Mouse (Mus musculus) neural tube, embryonic 10.5 days (tissue): ENCODE data around the gene Calml4.

ENCODE experiments used
- DNase-seq: peaks from one replicate; pipeline ENCODE4 v3.0.0-alpha.2; 2017; ENCODE audit warnings: low spot score; ENCODE audit errors: extremely low spot score

Gene Calml4

DNA sequence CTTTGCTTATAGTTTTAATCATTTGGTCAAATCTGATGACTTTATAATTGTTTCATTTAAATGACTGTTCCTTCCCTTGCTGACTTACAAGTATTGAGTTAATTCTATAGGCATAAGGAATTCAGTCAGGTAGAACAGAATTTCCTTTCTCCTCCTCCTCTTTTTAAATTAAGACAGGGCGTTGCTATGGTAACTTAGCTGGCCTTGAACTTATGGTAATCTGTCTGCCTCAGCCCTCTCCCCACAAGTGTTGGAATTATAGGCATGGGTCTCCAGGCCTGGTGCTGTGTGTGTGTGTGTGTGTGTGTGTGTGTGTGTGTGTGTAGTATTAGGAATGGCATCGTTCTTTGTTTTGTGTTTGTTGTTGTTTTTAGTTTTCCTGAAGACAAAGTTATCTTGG is 43.9 kb downstream of the Calml4 start:
- DNase-seq: no peak

DNA sequence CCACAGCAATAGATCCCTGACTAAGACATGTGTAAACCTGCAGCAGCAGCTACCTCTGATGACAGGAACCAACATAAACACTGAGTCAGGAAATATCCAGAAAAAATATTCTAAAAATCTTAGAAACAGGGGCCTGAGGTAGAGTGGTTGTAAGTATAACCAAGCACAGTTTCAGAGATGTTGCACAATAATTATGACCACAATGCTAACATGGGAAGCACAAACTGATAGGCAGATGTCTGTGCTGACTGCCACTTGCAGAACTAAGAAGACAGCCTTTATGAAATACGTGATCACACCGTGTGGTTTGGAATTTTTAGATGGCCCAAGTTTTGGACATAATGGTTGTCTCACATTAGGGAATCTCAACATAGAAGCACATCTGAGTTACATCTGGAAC is 46.0 kb downstream of the Calml4 start:
- no peak for DNase-seq

DNA sequence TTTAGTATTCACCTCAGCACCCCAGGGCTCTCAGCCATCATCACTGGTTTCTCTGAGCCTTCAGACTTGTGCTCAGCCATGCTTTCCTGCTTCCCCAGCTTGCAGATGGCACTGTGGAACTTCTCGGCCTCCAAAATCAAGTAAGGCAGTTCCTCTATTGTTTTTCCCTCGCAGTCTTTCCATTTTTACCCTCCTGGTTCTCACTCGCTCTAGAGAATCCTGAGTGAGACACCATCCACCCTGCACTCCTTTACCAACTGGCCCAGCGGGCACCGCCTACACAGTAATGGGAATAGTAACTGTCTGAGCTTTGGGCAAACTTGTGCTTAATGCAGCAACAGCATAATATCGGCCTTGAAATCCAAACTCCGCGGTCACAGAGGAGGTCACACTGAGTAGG is 47.2 kb downstream of the Calml4 start:
- no peak for DNase-seq

DNA sequence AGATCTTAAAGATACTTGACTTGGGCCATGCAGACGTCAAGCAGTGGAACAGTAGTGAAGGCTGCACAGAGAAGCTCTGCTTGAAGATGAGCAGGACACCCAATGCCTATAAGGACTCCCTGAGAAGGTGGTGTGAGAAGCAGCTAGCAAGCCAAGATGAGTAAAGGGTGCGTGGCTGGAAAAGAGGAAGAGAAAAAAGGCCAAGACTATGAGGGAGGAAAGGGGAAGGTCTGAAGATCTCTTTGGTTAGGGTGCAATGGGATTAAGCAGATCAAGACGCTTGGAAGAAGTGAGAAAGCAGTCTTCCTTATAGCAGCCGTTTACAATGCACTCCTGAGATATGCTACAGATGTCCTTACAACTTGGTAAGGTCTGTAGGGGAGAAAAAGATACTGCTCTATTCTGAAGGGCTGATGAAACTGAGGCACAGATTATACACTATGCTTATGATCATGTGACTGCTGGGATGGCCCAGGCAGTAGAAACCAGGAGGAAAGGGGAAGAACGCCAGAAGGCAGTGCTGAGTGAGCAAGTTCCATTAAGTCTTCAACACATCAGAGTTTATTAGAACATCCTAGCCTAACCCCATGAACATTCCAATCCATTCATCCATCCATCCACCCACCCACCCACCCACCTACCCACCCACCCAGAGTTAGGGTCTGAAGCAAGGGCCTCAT is 55.6 kb downstream of the Calml4 start:
- DNase-seq: no peak

DNA sequence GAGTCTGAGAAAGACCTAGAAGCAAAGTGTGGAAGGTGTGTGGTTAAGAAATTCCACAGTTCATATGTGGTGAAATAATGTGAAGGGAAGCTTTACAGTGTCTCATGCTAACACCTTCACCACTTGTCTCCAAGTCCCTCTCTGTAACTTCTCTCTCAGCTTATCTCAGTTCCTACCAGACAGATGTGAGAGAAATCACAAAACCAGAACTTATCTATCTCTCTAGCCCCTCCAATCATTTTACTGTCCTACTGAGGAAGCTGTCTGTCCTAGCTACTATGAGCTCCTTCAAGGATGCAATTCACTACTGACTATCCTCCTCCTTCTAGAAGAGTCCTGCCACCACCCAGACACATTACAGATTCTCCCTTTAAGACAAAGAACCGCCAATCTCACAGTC is 59.2 kb downstream of the Calml4 start:
- DNase-seq: no peak

DNA sequence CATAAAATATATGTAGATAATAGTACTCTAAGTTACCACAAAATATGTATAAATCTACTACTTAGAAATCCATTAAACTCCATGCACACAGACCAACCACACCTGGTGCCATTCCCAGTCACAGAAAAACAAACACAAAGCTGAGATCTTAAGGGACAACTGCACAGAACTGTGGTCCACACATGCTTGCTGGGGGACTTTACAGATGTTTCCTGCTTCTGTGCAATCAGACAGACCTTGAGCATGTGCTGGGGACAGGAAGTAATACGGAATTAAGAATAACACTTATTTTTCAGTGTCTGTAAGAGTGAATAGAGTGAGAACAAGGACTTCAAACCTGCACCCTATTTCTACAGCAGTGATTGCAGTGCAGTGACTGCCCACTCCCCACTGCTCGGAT is 63.0 kb downstream of the Calml4 start:
- no peak for DNase-seq

DNA sequence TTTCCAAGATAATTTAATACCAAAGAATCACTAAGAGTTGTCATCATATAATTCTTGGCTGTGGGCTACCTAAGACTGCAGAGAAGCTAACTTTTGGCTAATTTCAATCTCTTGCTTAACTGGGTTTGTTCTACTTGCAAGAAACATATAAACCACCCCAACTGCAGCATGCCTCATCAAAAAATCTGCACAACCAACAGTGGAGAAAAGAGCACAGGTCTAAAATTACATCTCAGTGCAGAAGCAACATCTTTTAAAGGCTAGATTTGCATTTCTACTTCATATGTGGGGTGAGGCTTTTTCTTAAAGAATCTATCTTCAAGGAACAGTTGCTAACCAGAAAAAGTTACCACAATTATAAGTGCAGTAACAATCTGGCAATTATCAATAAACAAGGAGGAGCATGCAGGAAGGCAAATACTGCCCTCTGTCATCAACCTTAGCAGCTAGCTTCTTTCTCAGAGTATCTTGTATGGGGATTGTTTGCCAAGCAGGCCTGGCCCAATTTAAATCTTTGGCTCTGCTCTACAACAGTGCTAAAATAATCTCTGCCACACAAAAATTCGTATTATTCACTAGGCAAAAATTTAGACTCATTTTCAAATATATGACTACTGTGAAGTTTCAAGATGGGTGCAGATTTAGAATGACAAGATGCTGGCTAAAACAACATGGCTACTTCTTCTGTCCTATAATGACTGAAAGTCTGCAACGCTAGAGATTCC is 67.2 kb downstream of the Calml4 start:
- DNase-seq: no peak
